Mouse (Mus musculus) left cerebral cortex, adult 11 months (tissue): ENCODE measurements around the gene Krcc1.

Source experiments
- DNase-seq: peaks from one replicate; pipeline ENCODE4 v3.0.0; 2022; ENCODE audit warnings: low spot score

Gene Krcc1

DNA sequence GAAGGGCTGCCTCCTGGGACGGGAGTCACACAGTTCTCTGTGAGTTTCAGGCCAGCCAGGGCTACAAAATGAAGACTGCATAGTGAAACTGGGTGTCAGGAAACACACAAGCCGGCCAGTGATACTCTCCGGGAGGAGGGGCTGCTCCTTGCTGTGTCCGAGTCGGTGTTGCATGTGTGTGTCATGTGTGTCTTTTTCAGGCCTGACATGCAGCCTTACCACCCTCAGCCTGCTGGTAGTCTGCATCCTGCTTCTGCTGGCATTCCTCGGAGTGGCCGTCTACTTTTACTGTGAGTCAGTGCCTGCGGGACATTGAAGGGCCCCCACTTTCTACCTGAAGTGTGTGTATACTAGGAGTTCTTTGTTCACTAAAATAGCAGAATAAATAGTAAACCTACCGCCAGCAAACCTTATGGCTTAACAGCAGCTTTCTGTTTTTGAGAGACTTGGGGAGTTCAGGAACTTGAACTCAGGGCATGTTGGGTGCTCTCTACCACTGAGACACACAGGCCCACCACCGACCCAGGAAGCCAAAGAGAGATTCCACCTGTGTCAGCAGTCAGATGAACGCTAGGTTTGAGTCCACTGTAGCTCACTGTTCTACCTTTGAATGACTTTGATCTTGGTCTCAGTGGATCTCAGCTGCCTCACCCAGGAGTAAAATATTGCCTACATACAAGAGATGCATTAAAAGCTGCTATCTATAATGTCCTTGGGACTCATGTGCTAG lies 60.9 kb downstream of the Krcc1 start:
- no peak for DNase-seq

DNA sequence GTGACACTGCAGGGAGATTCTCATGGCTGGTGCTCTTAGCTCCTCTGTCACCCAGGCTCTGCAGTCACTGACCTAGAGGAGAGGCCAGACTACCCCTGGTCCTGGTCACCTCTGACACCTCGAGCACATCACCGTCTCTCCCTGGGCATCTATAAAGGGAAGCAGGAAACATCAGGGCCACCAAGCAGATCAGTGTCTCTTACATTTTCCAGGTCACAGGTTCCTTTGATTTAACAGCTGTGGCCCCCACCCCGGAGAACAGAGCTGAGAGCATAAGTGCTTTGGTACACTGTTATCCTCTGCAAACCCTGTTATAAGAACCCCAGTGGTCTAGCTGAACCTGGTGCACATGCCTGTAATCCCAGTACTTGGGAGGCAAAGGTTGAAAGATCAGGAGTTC lies 61.6 kb downstream of the Krcc1 start:
- no peak for DNase-seq

DNA sequence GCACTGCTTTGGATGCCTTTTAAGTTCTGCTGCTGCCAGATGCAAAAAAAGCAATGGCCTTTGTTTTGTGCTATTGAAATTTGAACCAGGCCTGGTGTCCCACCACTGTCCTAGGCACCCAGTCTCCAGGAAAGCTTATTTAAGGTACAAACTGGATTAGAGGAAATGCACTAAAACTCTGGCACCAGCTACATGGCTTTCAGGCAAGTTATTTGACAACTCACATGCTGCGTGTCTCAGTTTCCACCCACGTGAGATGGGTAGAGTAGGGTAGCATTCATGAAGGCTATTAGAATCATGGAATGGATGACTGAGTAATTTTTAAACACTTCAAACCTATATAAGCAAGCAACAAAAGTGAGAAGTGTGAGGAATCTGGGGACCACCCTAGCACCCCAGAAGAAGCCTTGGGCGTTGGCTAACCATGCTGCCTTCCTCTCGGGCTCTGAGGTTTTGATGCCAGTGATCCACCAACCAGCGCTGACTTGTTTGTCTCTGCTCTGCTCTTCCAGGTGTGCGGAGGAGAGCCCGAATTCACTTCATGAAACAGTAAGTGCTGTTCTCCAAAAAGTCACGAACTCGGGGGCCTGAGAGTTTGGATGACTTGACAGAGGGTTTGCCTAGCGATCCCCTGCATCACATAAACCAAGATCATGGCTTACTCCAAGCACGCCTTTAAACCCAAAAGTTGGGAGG lies 62.2 kb downstream of the Krcc1 start:
- no peak for DNase-seq
